Mouse (Mus musculus): Measurements from ENCODE around the gene Exoc6b. TPM values are rescaled to one million over a fixed set of nuclear protein-coding genes. Genes with fewer than 3 reads are reported as not detected.

Gene Exoc6b
- polyA plus RNA-seq, 1 experiment from 2014 or later = 63.9 TPM

GRCm38 (mm10) chr6:84959520-84959919 lies 109.8 kb downstream of the Exoc6b start:
- Histone ChIP-seq H3K27ac (ENCODE audit: low read depth, low read length) (no peak overlapping the region), H3K4me2 (ENCODE audit: low read depth, low read length) (no peak overlapping the region), H3K4me1 (ENCODE audit: control insufficient read depth, insufficient read depth, low read length) (no peaks in the 10 kb centered on the region), H3K36me3 (ENCODE audit: control insufficient read depth, insufficient read depth, low read length) (no peaks in the 10 kb centered on the region), H3K27me3 (ENCODE audit: control insufficient read depth, insufficient read depth, low read length) (no peaks in the 10 kb centered on the region), H3K9ac (replicated peaks; ENCODE audit: low read depth, low read length) (no peak overlapping the region), H3K4me3 (ENCODE audit: low read depth, low read length) (no peak overlapping the region), H3K9me3 (ENCODE audit: control insufficient read depth, low read length) (no peaks in the 10 kb centered on the region)
- no peak for ATAC-seq (ENCODE audit: low read depth)
- 78% methylated on average over 2 of the region's 2 CpGs for WGBS

GRCm38 (mm10) chr6:84951621-84952020 lies 117.7 kb downstream of the Exoc6b start:
- Histone ChIP-seq H3K9me3 (ENCODE audit: control insufficient read depth, low read length) (no peaks in the 10 kb centered on the region), H3K27ac (ENCODE audit: low read depth, low read length) (no peak overlapping the region), H3K27me3 (ENCODE audit: control insufficient read depth, insufficient read depth, low read length) (no peaks in the 10 kb centered on the region), H3K36me3 (ENCODE audit: control insufficient read depth, insufficient read depth, low read length) (no peaks in the 10 kb centered on the region), H3K4me3 (ENCODE audit: low read depth, low read length) (no peak overlapping the region), H3K9ac (replicated peaks; ENCODE audit: low read depth, low read length) (no peak overlapping the region), H3K4me2 (ENCODE audit: low read depth, low read length) (no peak overlapping the region), H3K4me1 (ENCODE audit: control insufficient read depth, insufficient read depth, low read length) (no peaks in the 10 kb centered on the region; the same call in 1 of the 2 replicates)
- ATAC-seq (ENCODE audit: low read depth) = no peak
- 59% methylated on average over 1 of the region's 1 CpGs for WGBS

- Histone ChIP-seq H3K27ac (ENCODE audit: low read depth, low read length) (no peak overlapping the region), H3K4me1 (ENCODE audit: control insufficient read depth, insufficient read depth, low read length) (no peaks in the 10 kb centered on the region; the same call in 1 of the 2 replicates), H3K4me2 (ENCODE audit: low read depth, low read length) (no peak overlapping the region), H3K9me3 (ENCODE audit: control insufficient read depth, low read length) (no peaks in the 10 kb centered on the region), H3K9ac (replicated peaks; ENCODE audit: low read depth, low read length) (no peak overlapping the region), H3K36me3 (ENCODE audit: control insufficient read depth, insufficient read depth, low read length) (no peaks in the 10 kb centered on the region), H3K4me3 (ENCODE audit: low read depth, low read length) (no peak overlapping the region), H3K27me3 (ENCODE audit: control insufficient read depth, insufficient read depth, low read length) (no peaks in the 10 kb centered on the region)
- ATAC-seq (ENCODE audit: low read depth) = no peak
- WGBS = 34% methylated on average over 3 of the region's 3 CpGs
These were observed 122.7 kb downstream of the Exoc6b start for GRCm38 (mm10) chr6:84946569-84946968.

DNA sequence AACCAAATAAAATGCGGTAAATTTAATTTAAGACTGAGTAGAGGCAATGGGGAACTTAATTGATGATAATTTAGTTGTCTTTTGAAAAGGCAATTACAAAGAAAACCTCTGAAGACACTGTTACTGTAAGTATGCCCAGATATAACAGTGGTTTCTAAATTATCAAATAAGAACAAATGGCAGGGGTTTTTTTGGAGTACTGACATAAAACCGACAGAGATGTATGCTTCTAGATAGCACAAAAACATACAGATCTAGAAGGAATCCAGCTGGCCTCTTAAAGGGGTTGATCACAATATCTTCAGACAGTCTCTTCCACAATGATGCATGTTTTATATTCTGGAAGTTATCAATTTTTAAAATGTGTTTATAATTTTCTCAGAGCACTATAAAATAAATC lies 123.2 kb downstream of the Exoc6b start:
- Histone ChIP-seq H3K36me3 (ENCODE audit: control insufficient read depth, insufficient read depth, low read length) (no peaks in the 10 kb centered on the region), H3K9me3 (ENCODE audit: control insufficient read depth, low read length) (no peaks in the 10 kb centered on the region), H3K9ac (replicated peaks; ENCODE audit: low read depth, low read length) (no peak overlapping the region), H3K4me2 (ENCODE audit: low read depth, low read length) (no peak overlapping the region), H3K4me1 (ENCODE audit: control insufficient read depth, insufficient read depth, low read length) (no peaks in the 10 kb centered on the region; the same call in 1 of the 2 replicates), H3K27ac (ENCODE audit: low read depth, low read length) (no peak overlapping the region), H3K4me3 (ENCODE audit: low read depth, low read length) (no peak overlapping the region), H3K27me3 (ENCODE audit: control insufficient read depth, insufficient read depth, low read length) (no peaks in the 10 kb centered on the region)
- WGBS = 76% methylated on average over 2 of the region's 2 CpGs
- no peak for ATAC-seq (ENCODE audit: low read depth)

DNA sequence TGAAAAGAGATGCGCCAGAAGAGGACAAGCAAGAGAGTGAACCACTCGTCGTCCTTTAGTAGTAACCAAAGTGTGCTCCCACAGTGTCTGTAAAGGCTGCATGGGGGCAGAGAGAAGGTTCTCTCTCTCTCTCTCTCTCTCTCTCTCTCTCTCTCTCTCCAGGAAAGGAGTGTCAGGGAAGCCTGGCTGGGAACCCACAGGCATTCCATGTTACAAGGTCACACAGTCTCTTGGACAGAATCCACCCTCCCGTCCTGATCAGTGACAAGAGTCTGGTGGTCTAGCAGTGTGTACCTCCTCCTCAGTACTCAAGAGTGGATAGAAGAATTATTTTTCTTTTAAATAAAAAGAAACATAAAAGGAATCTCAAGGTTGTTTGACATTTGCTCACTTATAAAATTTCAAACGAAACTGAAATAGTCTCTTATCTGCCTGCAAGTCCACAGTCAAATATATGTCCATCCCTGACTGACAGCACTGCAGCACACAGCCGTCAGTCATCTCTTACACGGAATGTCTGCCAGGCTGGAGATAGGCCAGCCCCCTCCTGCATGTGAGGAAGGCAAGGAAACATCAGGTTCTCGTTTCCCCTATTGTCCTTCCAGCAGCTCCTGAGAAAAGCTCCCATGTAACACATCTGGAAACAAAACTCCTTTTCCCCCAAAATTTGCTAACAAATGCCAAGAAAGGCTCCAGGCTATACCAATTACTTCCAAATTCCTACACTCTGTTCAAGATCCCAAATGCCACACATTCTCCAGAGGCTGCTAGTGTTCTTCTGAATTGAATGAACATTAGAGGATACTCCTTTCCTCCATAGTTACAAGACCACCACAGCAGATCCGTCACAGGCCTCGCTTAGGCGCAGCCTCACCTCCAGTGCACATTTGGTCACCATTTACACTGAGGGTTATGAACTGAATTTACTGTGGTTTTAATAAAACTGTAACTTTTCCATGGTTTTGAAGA lies 136.1 kb downstream of the Exoc6b start:
- Histone ChIP-seq H3K9ac (replicated peaks; ENCODE audit: low read depth, low read length) (no peak overlapping the region), H3K9me3 (ENCODE audit: control insufficient read depth, low read length) (no peaks in the 10 kb centered on the region), H3K27me3 (ENCODE audit: control insufficient read depth, insufficient read depth, low read length) (no peaks in the 10 kb centered on the region), H3K36me3 (ENCODE audit: control insufficient read depth, insufficient read depth, low read length) (no peaks in the 10 kb centered on the region), H3K4me2 (ENCODE audit: low read depth, low read length) (no peak overlapping the region), H3K4me3 (ENCODE audit: low read depth, low read length) (no peak overlapping the region), H3K4me1 (ENCODE audit: control insufficient read depth, insufficient read depth, low read length) (no peaks in the 10 kb centered on the region), H3K27ac (ENCODE audit: low read depth, low read length) (no peak overlapping the region)
- no peak for ATAC-seq (ENCODE audit: low read depth)
- 77% methylated on average over 11 of the region's 11 CpGs for WGBS

DNA sequence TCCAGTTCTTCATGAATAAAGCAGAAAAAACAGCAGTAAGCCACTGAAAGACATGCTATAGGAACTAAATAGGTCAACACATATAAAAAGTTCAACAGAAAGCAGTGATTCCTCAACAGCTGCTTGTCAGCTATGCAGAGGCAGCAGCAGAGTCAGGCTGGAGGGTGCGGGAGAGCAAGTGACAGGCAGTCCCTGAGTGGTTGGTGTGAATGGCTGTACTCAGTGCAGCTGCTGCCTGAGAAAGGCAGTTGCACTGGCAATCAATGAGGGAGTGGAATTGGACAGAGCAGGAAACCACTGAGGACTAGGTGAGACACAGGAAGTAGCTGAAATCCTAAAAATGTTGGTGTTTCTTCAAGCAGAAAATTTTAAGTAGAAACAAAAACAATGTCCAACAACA lies 138.3 kb downstream of the Exoc6b start:
- Histone ChIP-seq H3K4me2 (ENCODE audit: low read depth, low read length) (no peak overlapping the region), H3K36me3 (ENCODE audit: control insufficient read depth, insufficient read depth, low read length) (no peaks in the 10 kb centered on the region), H3K9me3 (ENCODE audit: control insufficient read depth, low read length) (no peaks in the 10 kb centered on the region), H3K27ac (ENCODE audit: low read depth, low read length) (no peak overlapping the region), H3K4me1 (ENCODE audit: control insufficient read depth, insufficient read depth, low read length) (no peaks in the 10 kb centered on the region), H3K27me3 (ENCODE audit: control insufficient read depth, insufficient read depth, low read length) (no peaks in the 10 kb centered on the region), H3K4me3 (ENCODE audit: low read depth, low read length) (no peak overlapping the region), H3K9ac (replicated peaks; ENCODE audit: low read depth, low read length) (no peak overlapping the region)
- ATAC-seq (ENCODE audit: low read depth) = no peak
- 42% methylated on average over 1 of the region's 1 CpGs for WGBS

DNA sequence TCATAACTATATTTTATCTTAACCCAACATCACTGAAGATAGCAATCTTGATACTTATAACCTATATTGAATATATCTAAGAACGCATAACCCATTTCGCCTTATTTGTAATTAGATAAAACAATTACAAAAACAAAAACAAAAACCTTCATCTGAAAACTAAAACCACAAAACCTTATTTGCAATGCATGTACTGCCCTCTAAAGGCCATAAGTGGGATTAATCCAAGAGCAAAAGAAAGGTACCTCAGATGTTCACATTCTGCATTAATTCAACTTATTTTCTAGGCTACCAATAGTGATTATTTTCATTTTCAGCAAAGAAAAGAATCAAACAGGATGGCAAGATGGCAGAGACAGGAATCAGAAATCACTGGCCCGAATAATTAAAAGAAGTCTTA lies 143.2 kb downstream of the Exoc6b start:
- Histone ChIP-seq H3K27me3 (ENCODE audit: control insufficient read depth, insufficient read depth, low read length) (no peaks in the 10 kb centered on the region), H3K9ac (replicated peaks; ENCODE audit: low read depth, low read length) (no peak overlapping the region), H3K9me3 (ENCODE audit: control insufficient read depth, low read length) (no peaks in the 10 kb centered on the region), H3K4me1 (ENCODE audit: control insufficient read depth, insufficient read depth, low read length) (0 out of 2 replicates have a peak, but pooled peaks cover 5% of the 10 kb centered on the region), H3K36me3 (ENCODE audit: control insufficient read depth, insufficient read depth, low read length) (no peaks in the 10 kb centered on the region), H3K27ac (ENCODE audit: low read depth, low read length) (no peak overlapping the region), H3K4me2 (ENCODE audit: low read depth, low read length) (no peak overlapping the region), H3K4me3 (ENCODE audit: low read depth, low read length) (no peak overlapping the region)
- WGBS = 79% methylated on average over 3 of the region's 3 CpGs
- ATAC-seq (ENCODE audit: low read depth) = no peak

DNA sequence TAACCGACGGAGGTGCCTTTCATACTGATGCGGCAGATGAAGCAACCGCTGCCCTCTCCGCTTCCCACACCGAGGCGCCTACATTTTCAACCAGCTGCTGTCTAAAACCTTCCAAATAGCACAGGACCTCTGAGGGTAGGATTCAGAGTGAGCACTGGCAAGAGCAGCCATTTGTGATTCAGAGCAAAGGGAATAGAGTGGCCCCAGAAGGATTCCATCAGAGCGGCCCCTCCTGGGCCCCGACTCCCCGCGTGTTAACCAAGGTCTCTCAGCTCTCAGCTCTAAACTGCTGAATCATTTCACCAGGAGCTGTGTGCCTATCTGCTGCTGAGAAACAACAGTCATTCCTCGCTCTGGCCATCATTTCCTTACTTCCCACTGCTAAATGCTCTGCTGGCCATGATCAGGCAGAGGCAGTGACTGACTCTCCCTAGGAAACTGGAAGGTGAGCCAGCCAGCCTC lies 145.5 kb downstream of the Exoc6b start:
- Histone ChIP-seq H3K27ac (ENCODE audit: low read depth, low read length) (no peak overlapping the region), H3K9me3 (ENCODE audit: control insufficient read depth, low read length) (no peaks in the 10 kb centered on the region), H3K4me3 (ENCODE audit: low read depth, low read length) (no peak overlapping the region), H3K36me3 (ENCODE audit: control insufficient read depth, insufficient read depth, low read length) (no peaks in the 10 kb centered on the region), H3K9ac (replicated peaks; ENCODE audit: low read depth, low read length) (no peak overlapping the region; the same call in 1 of the 2 replicates), H3K27me3 (ENCODE audit: control insufficient read depth, insufficient read depth, low read length) (no peaks in the 10 kb centered on the region), H3K4me2 (ENCODE audit: low read depth, low read length) (peak overlapping the region; percentile 0; the same call in 1 of the 2 replicates), H3K4me1 (ENCODE audit: control insufficient read depth, insufficient read depth, low read length) (0 out of 2 replicates have a peak, but pooled peaks cover 5% of the 10 kb centered on the region)
- 15% methylated on average over 12 of the region's 12 CpGs for WGBS
- no peak for ATAC-seq (ENCODE audit: low read depth)

- Histone ChIP-seq H3K9me3 (ENCODE audit: control insufficient read depth, low read length) (no peaks in the 10 kb centered on the region), H3K9ac (replicated peaks; ENCODE audit: low read depth, low read length) (no peak overlapping the region), H3K27me3 (ENCODE audit: control insufficient read depth, insufficient read depth, low read length) (no peaks in the 10 kb centered on the region), H3K36me3 (ENCODE audit: control insufficient read depth, insufficient read depth, low read length) (no peaks in the 10 kb centered on the region), H3K4me2 (ENCODE audit: low read depth, low read length) (no peak overlapping the region), H3K4me1 (ENCODE audit: control insufficient read depth, insufficient read depth, low read length) (no peaks in the 10 kb centered on the region), H3K27ac (ENCODE audit: low read depth, low read length) (no peak overlapping the region), H3K4me3 (ENCODE audit: low read depth, low read length) (no peak overlapping the region)
- ATAC-seq (ENCODE audit: low read depth) = no peak
- 43% methylated on average over 2 of the region's 2 CpGs for WGBS
These were observed 153.0 kb downstream of the Exoc6b start for GRCm38 (mm10) chr6:84916291-84916690.

Measured in neural tube, embryonic 14.5 days (tissue).